Mouse (Mus musculus) kidney, adult 2 months (tissue): Measurements from ENCODE around the gene Fpr1. TPM values are rescaled to one million over a fixed set of nuclear protein-coding genes. Genes with fewer than 3 reads are reported as not detected.

Experiments
- DNase-seq: peaks from one replicate; pipeline ENCODE4 v3.0.0; 2021
- H3K27ac ChIP-seq: fragments of 200-500 bp; 2 replicates; pipeline ENCODE4 v1.5.1; 2012; ENCODE audit warnings: low read depth, low read length, control low read depth, inconsistent platforms; ENCODE audit not compliant: insufficient read depth
- H3K27me3 ChIP-seq: fragments of 200-500 bp; replicated peaks from 2 replicates; pipeline ENCODE4 v1.6.1; 2012; ENCODE audit warnings: mild to moderate bottlenecking, moderate library complexity, low read length, inconsistent platforms; ENCODE audit not compliant: control insufficient read depth, insufficient read depth
- H3K36me3 ChIP-seq: fragments of 200-500 bp; 2 replicates; pipeline ENCODE4 v1.6.1; 2012; ENCODE audit warnings: mild to moderate bottlenecking, moderate library complexity, low read length, inconsistent platforms; ENCODE audit not compliant: control insufficient read depth, insufficient read depth
- H3K4me1 ChIP-seq: fragments of 200-500 bp; 2 replicates; pipeline ENCODE4 v1.6.1; 2011; ENCODE audit warnings: low read length; ENCODE audit not compliant: control insufficient read depth, insufficient read depth
- H3K4me3 ChIP-seq: fragments of 200-500 bp; 2 replicates; pipeline ENCODE4 v1.5.1; 2011; ENCODE audit warnings: mild to moderate bottlenecking, low read depth, low read length, control low read depth; ENCODE audit not compliant: insufficient read depth
- CTCF ChIP-seq: fragments of 200-500 bp; conservative IDR thresholded peaks from 2 replicates; pipeline ENCODE4 v1.5.1; 2011; ENCODE audit warnings: low read depth, mild to moderate bottlenecking, control low read depth, low read length, moderate library complexity, mixed read lengths; ENCODE audit not compliant: insufficient read depth, insufficient read length
- POLR2A ChIP-seq: fragments of 200-500 bp; IDR thresholded peaks from one replicate; pipeline ENCODE4 v1.6.1; 2011; ENCODE audit warnings: low read depth, low read length, control low read depth
- WGBS: fragments of 180-500 bp; shearing (Covaris S2); methylation state at CpG from one replicate; pipeline ENCODE4 v1.1.7; 2018; 5-methylcytosine and 5-hydroxymethylcytosine counted together
- polyA plus RNA-seq: library from polyadenylated mRNA; depleted of rRNA; stranded (reverse); fragments of >200 nt; gene quantifications from 2 replicates; pipeline ENCODE4 v1.2.3, GENCODE M21; 2012

Gene Fpr1
- polyA plus RNA-seq, 1 experiment: not detected

GRCm38 (mm10) chr17:17837919-17838701, 45.6 kb downstream of the Fpr1 start:
- H3K27me3 ChIP-seq: no peaks in the 10 kb centered on the region
- peaks cover 12% of the 10 kb centered on the region for H3K4me1 ChIP-seq
- 1% methylated on average over 43 of the region's 43 CpGs for WGBS
- peak overlapping the region; percentile 87 for H3K27ac ChIP-seq
- TF ChIP-seq CTCF: peak; percentile 71
- TF ChIP-seq POLR2A: peak; percentile 64
- peak overlapping the region; percentile 54 for H3K4me3 ChIP-seq
- no peaks in the 10 kb centered on the region for H3K36me3 ChIP-seq
- DNase-seq: peak; percentile 99

DNA sequence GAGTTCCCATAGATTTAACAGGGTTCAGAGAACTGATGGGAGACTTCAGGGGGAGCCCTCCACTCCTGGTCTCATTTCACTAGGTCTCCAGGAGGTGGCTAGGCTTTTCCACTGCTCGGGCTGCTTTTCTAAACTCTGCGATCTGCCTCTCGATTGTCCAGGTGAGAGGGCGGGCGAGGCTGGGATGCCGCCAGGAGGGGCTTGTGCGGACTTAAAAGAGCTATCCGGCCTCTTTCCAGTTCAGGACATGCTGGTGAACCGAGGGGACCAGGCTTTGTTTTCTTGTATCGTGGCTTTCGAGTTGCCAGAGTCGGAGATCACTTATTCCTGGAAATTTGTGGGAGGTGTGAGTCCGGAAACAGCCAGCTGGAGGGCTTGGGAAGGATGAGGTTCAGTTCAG, 46.3 kb downstream of the Fpr1 start:
- Histone ChIP-seq H3K4me1 (peaks cover 12% of the 10 kb centered on the region), H3K27ac (peak overlapping the region; percentile 57), H3K36me3 (no peaks in the 10 kb centered on the region), H3K27me3 (no peaks in the 10 kb centered on the region), H3K4me3 (peak overlapping the region; percentile 54)
- DNase-seq: no peak
- TF ChIP-seq CTCF (no peak), POLR2A (no peak)
- WGBS: 7% methylated on average over 13 of the region's 13 CpGs

DNA sequence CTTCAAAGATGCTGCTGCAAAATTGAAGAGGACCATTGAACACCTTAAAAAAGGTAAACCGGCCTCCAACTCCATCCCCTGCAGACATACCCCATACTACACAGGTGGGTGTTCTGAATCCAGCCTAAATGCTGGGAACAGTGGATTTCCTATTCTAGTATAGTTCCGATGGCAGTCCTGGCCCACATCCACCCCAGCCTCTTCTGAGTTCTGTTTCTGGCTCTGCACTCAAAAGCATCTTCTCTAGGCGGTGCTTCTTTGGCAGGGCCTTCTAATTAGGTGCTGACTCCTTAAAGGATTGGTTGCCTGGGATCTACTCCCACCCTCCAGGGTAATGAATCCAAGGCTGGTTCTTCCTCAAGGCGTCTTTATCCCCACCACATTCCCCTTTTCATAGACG, 47.6 kb downstream of the Fpr1 start:
- 76% methylated on average over 5 of the region's 5 CpGs for WGBS
- TF ChIP-seq CTCF (no peak), POLR2A (no peak)
- no peak overlapping the region for H3K4me3 ChIP-seq
- no peak for DNase-seq
- H3K4me1 ChIP-seq: peaks cover 12% of the 10 kb centered on the region
- H3K27me3 ChIP-seq: no peaks in the 10 kb centered on the region
- no peaks in the 10 kb centered on the region for H3K36me3 ChIP-seq
- no peak overlapping the region for H3K27ac ChIP-seq

- H3K4me1 ChIP-seq: peaks cover 15% of the 10 kb centered on the region
- no peak overlapping the region for H3K4me3 ChIP-seq
- H3K27ac ChIP-seq: no peak overlapping the region
Observed at GRCm38 (mm10) chr17:17834896-17835295, 48.8 kb downstream of the Fpr1 start.

GRCm38 (mm10) chr17:17830731-17831130, 53.0 kb downstream of the Fpr1 start:
- Histone ChIP-seq H3K4me1 (0 out of 2 replicates have a peak, but pooled peaks cover 5% of the 10 kb centered on the region), H3K27me3 (no peaks in the 10 kb centered on the region), H3K27ac (0 out of 2 replicates have a peak overlapping the region, but pooled peaks have one; percentile 13), H3K4me3 (no peak overlapping the region), H3K36me3 (no peaks in the 10 kb centered on the region)
- no peak for DNase-seq
- 51% methylated on average over 7 of the region's 7 CpGs for WGBS
- TF ChIP-seq CTCF (no peak), POLR2A (no peak)

More at GRCm38 (mm10) chr17:17834896-17835295, 48.8 kb downstream of the Fpr1 start:
- no peaks in the 10 kb centered on the region for H3K27me3 ChIP-seq
- H3K36me3 ChIP-seq: no peaks in the 10 kb centered on the region
- no peak for TF ChIP-seq POLR2A
- TF ChIP-seq CTCF: no peak
- 2% methylated on average over 1 of the region's 1 CpGs for WGBS
- DNase-seq: peak; percentile 57

- no peaks in the 10 kb centered on the region for H3K27me3 ChIP-seq
- H3K4me3 ChIP-seq: peak overlapping the region; percentile 3; the same call in 1 of the 2 replicates
- H3K36me3 ChIP-seq: no peaks in the 10 kb centered on the region
- H3K4me1 ChIP-seq: 0 out of 2 replicates have a peak, but pooled peaks cover 6% of the 10 kb centered on the region
- WGBS: 37% methylated on average over 23 of the region's 23 CpGs
- DNase-seq: no peak
- no peak for TF ChIP-seq POLR2A
- no peak for TF ChIP-seq CTCF
- H3K27ac ChIP-seq: no peak overlapping the region
Observed at GRCm38 (mm10) chr17:17829816-17830535, 53.8 kb downstream of the Fpr1 start.

GRCm38 (mm10) chr17:17829052-17829785, 54.5 kb downstream of the Fpr1 start:
- DNase-seq: no peak
- H3K36me3 ChIP-seq: no peaks in the 10 kb centered on the region
- 0 out of 2 replicates have a peak, but pooled peaks cover 6% of the 10 kb centered on the region for H3K4me1 ChIP-seq
- peak overlapping the region; percentile 26 for H3K27ac ChIP-seq
- 22% methylated on average over 6 of the region's 6 CpGs for WGBS
- TF ChIP-seq CTCF (no peak), POLR2A (no peak)
- H3K4me3 ChIP-seq: peak overlapping the region; percentile 89; the same call in 1 of the 2 replicates
- H3K27me3 ChIP-seq: no peaks in the 10 kb centered on the region
